Mouse (Mus musculus): Measurements from ENCODE around the gene Dusp16. TPM values are rescaled to one million over a fixed set of nuclear protein-coding genes. Genes with fewer than 3 reads are reported as not detected.

Dusp16 gene
- polyA plus RNA-seq, 1 experiment from 2014 or later: 6.1 TPM

- Histone ChIP-seq H3K9me3 (replicated peaks; ENCODE audit: control insufficient read depth, low read length) (no peaks in the 10 kb centered on the region), H3K4me3 (ENCODE audit: low read depth, low read length) (no peak overlapping the region), H3K27me3 (ENCODE audit: control insufficient read depth, insufficient read depth, low read depth, low read length) (no peaks in the 10 kb centered on the region), H3K9ac (ENCODE audit: low read depth, low read length) (no peak overlapping the region), H3K36me3 (ENCODE audit: control insufficient read depth, insufficient read depth) (no peaks in the 10 kb centered on the region), H3K4me1 (ENCODE audit: control insufficient read depth, low read depth, low read length) (peaks cover 14% of the 10 kb centered on the region), H3K27ac (ENCODE audit: low read length) (no peak overlapping the region), H3K4me2 (ENCODE audit: low read depth, low read length) (no peak overlapping the region)
- 55% methylated on average over 6 of the region's 6 CpGs for WGBS (ENCODE audit: insufficient replicate concordance)
- ATAC-seq (ENCODE audit: low read depth): no peak
Measured at GRCm38 (mm10) chr6:134701211-134701602, 91.2 kb downstream of the Dusp16 start.

GRCm38 (mm10) chr6:134700451-134701210 is 91.8 kb downstream of the Dusp16 start:
- H3K4me3 ChIP-seq (ENCODE audit: low read depth, low read length): no peak overlapping the region
- peak overlapping the region; percentile 25; the same call in 1 of the 2 replicates for H3K27ac ChIP-seq (ENCODE audit: low read length)
- H3K27me3 ChIP-seq (ENCODE audit: control insufficient read depth, insufficient read depth, low read depth, low read length): no peaks in the 10 kb centered on the region
- H3K9me3 ChIP-seq (replicated peaks; ENCODE audit: control insufficient read depth, low read length): no peaks in the 10 kb centered on the region
- 50% methylated on average over 8 of the region's 8 CpGs for WGBS (ENCODE audit: insufficient replicate concordance)
- no peak overlapping the region for H3K9ac ChIP-seq (ENCODE audit: low read depth, low read length)
- peak; percentile 59 for ATAC-seq (ENCODE audit: low read depth)
- no peak overlapping the region for H3K4me2 ChIP-seq (ENCODE audit: low read depth, low read length)
- H3K36me3 ChIP-seq (ENCODE audit: control insufficient read depth, insufficient read depth): no peaks in the 10 kb centered on the region
- H3K4me1 ChIP-seq (ENCODE audit: control insufficient read depth, low read depth, low read length): peaks cover 14% of the 10 kb centered on the region

- no peak overlapping the region for H3K27ac ChIP-seq (ENCODE audit: low read length)
- no peaks in the 10 kb centered on the region for H3K27me3 ChIP-seq (ENCODE audit: control insufficient read depth, insufficient read depth, low read depth, low read length)
- 81% methylated on average over 5 of the region's 5 CpGs for WGBS (ENCODE audit: insufficient replicate concordance)
- no peaks in the 10 kb centered on the region for H3K9me3 ChIP-seq (replicated peaks; ENCODE audit: control insufficient read depth, low read length)
- no peaks in the 10 kb centered on the region for H3K36me3 ChIP-seq (ENCODE audit: control insufficient read depth, insufficient read depth)
- no peak overlapping the region for H3K4me3 ChIP-seq (ENCODE audit: low read depth, low read length)
- no peak for ATAC-seq (ENCODE audit: low read depth)
- peaks cover 14% of the 10 kb centered on the region for H3K4me1 ChIP-seq (ENCODE audit: control insufficient read depth, low read depth, low read length)
- no peak overlapping the region for H3K4me2 ChIP-seq (ENCODE audit: low read depth, low read length)
- H3K9ac ChIP-seq (ENCODE audit: low read depth, low read length): no peak overlapping the region
Measured at GRCm38 (mm10) chr6:134698243-134698642, 94.2 kb downstream of the Dusp16 start.

GRCm38 (mm10) chr6:134696554-134696953 is 95.9 kb downstream of the Dusp16 start:
- H3K9ac ChIP-seq (ENCODE audit: low read depth, low read length): no peak overlapping the region
- H3K4me2 ChIP-seq (ENCODE audit: low read depth, low read length): no peak overlapping the region
- H3K9me3 ChIP-seq (replicated peaks; ENCODE audit: control insufficient read depth, low read length): no peaks in the 10 kb centered on the region
- H3K4me3 ChIP-seq (ENCODE audit: low read depth, low read length): no peak overlapping the region
- no peaks in the 10 kb centered on the region for H3K36me3 ChIP-seq (ENCODE audit: control insufficient read depth, insufficient read depth)
- peaks cover 14% of the 10 kb centered on the region for H3K4me1 ChIP-seq (ENCODE audit: control insufficient read depth, low read depth, low read length)
- 60% methylated on average over 2 of the region's 2 CpGs for WGBS (ENCODE audit: insufficient replicate concordance)
- H3K27ac ChIP-seq (ENCODE audit: low read length): no peak overlapping the region
- H3K27me3 ChIP-seq (ENCODE audit: control insufficient read depth, insufficient read depth, low read depth, low read length): no peaks in the 10 kb centered on the region
- ATAC-seq (ENCODE audit: low read depth): no peak

GRCm38 (mm10) chr6:134696146-134696545 is 96.3 kb downstream of the Dusp16 start:
- Histone ChIP-seq H3K4me1 (ENCODE audit: control insufficient read depth, low read depth, low read length) (peaks cover 14% of the 10 kb centered on the region), H3K9ac (ENCODE audit: low read depth, low read length) (no peak overlapping the region), H3K4me3 (ENCODE audit: low read depth, low read length) (no peak overlapping the region), H3K27me3 (ENCODE audit: control insufficient read depth, insufficient read depth, low read depth, low read length) (no peaks in the 10 kb centered on the region), H3K4me2 (ENCODE audit: low read depth, low read length) (no peak overlapping the region), H3K27ac (ENCODE audit: low read length) (no peak overlapping the region), H3K9me3 (replicated peaks; ENCODE audit: control insufficient read depth, low read length) (no peaks in the 10 kb centered on the region), H3K36me3 (ENCODE audit: control insufficient read depth, insufficient read depth) (no peaks in the 10 kb centered on the region)
- 51% methylated on average over 4 of the region's 4 CpGs for WGBS (ENCODE audit: insufficient replicate concordance)
- no peak for ATAC-seq (ENCODE audit: low read depth)

- Histone ChIP-seq H3K4me3 (ENCODE audit: low read depth, low read length) (no peak overlapping the region), H3K9ac (ENCODE audit: low read depth, low read length) (no peak overlapping the region), H3K27me3 (ENCODE audit: control insufficient read depth, insufficient read depth, low read depth, low read length) (no peaks in the 10 kb centered on the region), H3K4me2 (ENCODE audit: low read depth, low read length) (no peak overlapping the region), H3K36me3 (ENCODE audit: control insufficient read depth, insufficient read depth) (no peaks in the 10 kb centered on the region), H3K27ac (ENCODE audit: low read length) (no peak overlapping the region), H3K4me1 (ENCODE audit: control insufficient read depth, low read depth, low read length) (peaks cover 11% of the 10 kb centered on the region), H3K9me3 (replicated peaks; ENCODE audit: control insufficient read depth, low read length) (no peaks in the 10 kb centered on the region)
- ATAC-seq (ENCODE audit: low read depth): no peak
- WGBS (ENCODE audit: insufficient replicate concordance): 64% methylated on average over 3 of the region's 3 CpGs
Measured at GRCm38 (mm10) chr6:134695625-134696024, 96.8 kb downstream of the Dusp16 start.

- H3K9me3 ChIP-seq (replicated peaks; ENCODE audit: control insufficient read depth, low read length): no peaks in the 10 kb centered on the region
- H3K4me3 ChIP-seq (ENCODE audit: low read depth, low read length): no peak overlapping the region
- no peaks in the 10 kb centered on the region for H3K27me3 ChIP-seq (ENCODE audit: control insufficient read depth, insufficient read depth, low read depth, low read length)
- H3K4me2 ChIP-seq (ENCODE audit: low read depth, low read length): no peak overlapping the region
- no peak overlapping the region for H3K9ac ChIP-seq (ENCODE audit: low read depth, low read length)
- WGBS (ENCODE audit: insufficient replicate concordance): 94% methylated on average over 3 of the region's 3 CpGs
- no peak for ATAC-seq (ENCODE audit: low read depth)
- H3K27ac ChIP-seq (ENCODE audit: low read length): no peak overlapping the region
- H3K4me1 ChIP-seq (ENCODE audit: control insufficient read depth, low read depth, low read length): peaks cover 5% of the 10 kb centered on the region
- H3K36me3 ChIP-seq (ENCODE audit: control insufficient read depth, insufficient read depth): no peaks in the 10 kb centered on the region
Measured at GRCm38 (mm10) chr6:134694988-134695387, 97.4 kb downstream of the Dusp16 start.

- Histone ChIP-seq H3K4me2 (ENCODE audit: low read depth, low read length) (no peak overlapping the region), H3K4me3 (ENCODE audit: low read depth, low read length) (no peak overlapping the region), H3K27ac (ENCODE audit: low read length) (no peak overlapping the region), H3K36me3 (ENCODE audit: control insufficient read depth, insufficient read depth) (no peaks in the 10 kb centered on the region), H3K27me3 (ENCODE audit: control insufficient read depth, insufficient read depth, low read depth, low read length) (no peaks in the 10 kb centered on the region), H3K9me3 (replicated peaks; ENCODE audit: control insufficient read depth, low read length) (no peaks in the 10 kb centered on the region), H3K9ac (ENCODE audit: low read depth, low read length) (no peak overlapping the region), H3K4me1 (ENCODE audit: control insufficient read depth, low read depth, low read length) (no peaks in the 10 kb centered on the region)
- no peak for ATAC-seq (ENCODE audit: low read depth)
- 71% methylated on average over 6 of the region's 6 CpGs for WGBS (ENCODE audit: insufficient replicate concordance)
Measured at GRCm38 (mm10) chr6:134694498-134694897, 97.9 kb downstream of the Dusp16 start.

GRCm38 (mm10) chr6:134685515-134685914 is 106.9 kb downstream of the Dusp16 start:
- Histone ChIP-seq H3K4me2 (ENCODE audit: low read depth, low read length) (no peak overlapping the region), H3K36me3 (ENCODE audit: control insufficient read depth, insufficient read depth) (no peaks in the 10 kb centered on the region), H3K9me3 (replicated peaks; ENCODE audit: control insufficient read depth, low read length) (no peaks in the 10 kb centered on the region), H3K27ac (ENCODE audit: low read length) (no peak overlapping the region), H3K4me3 (ENCODE audit: low read depth, low read length) (no peak overlapping the region), H3K27me3 (ENCODE audit: control insufficient read depth, insufficient read depth, low read depth, low read length) (no peaks in the 10 kb centered on the region), H3K4me1 (ENCODE audit: control insufficient read depth, low read depth, low read length) (no peaks in the 10 kb centered on the region), H3K9ac (ENCODE audit: low read depth, low read length) (no peak overlapping the region)
- ATAC-seq (ENCODE audit: low read depth): no peak
- 74% methylated on average over 6 of the region's 6 CpGs for WGBS (ENCODE audit: insufficient replicate concordance)
